Mouse (Mus musculus): Measurements from ENCODE around the gene Rlbp1. TPM values are rescaled to one million over a fixed set of nuclear protein-coding genes. Genes with fewer than 3 reads are reported as not detected.
A peak's percentile ranks its signal among the peaks of the same experiment; 100 is the strongest.

Gene Rlbp1
- polyA plus RNA-seq, 1 experiment from 2014 or later: 0.21 TPM

- no peaks in the 10 kb centered on the region; the same call in 1 of the 2 replicates for H3K4me1 ChIP-seq (ENCODE audit: insufficient read depth, low read depth, low read length)
- H3K4me3 ChIP-seq (ENCODE audit: low read depth, low read length): no peak overlapping the region
- no peak overlapping the region for H3K27ac ChIP-seq (ENCODE audit: low read length)
- no peak for ATAC-seq
- H3K4me2 ChIP-seq (replicated peaks; ENCODE audit: low read depth, low read length): no peak overlapping the region
- TF ChIP-seq EP300 (IDR thresholded peaks at IDR 0.05) (no peak), CTCF (IDR thresholded peaks at IDR 0.05) (no peak)
- no peak for DNase-seq (ENCODE audit: low spot score)
- no peaks in the 10 kb centered on the region for H3K9me3 ChIP-seq (ENCODE audit: low read length)
- no peaks in the 10 kb centered on the region for H3K27me3 ChIP-seq (replicated peaks; ENCODE audit: insufficient read depth, low read length)
- peaks cover 35% of the 10 kb centered on the region for H3K36me3 ChIP-seq (ENCODE audit: insufficient read depth, low read length)
- no peak overlapping the region for H3K9ac ChIP-seq (replicated peaks; ENCODE audit: low read depth)
- WGBS: 66% methylated on average over 3 of the region's 3 CpGs
Measured at GRCm38 (mm10) chr7:79359183-79359435, 27.7 kb downstream of the Rlbp1 start.

- Histone ChIP-seq H3K9me3 (ENCODE audit: low read length) (no peaks in the 10 kb centered on the region), H3K36me3 (ENCODE audit: insufficient read depth, low read length) (peaks cover 37% of the 10 kb centered on the region), H3K4me1 (ENCODE audit: insufficient read depth, low read depth, low read length) (no peaks in the 10 kb centered on the region; the same call in 1 of the 2 replicates), H3K9ac (replicated peaks; ENCODE audit: low read depth) (no peak overlapping the region), H3K27me3 (replicated peaks; ENCODE audit: insufficient read depth, low read length) (no peaks in the 10 kb centered on the region), H3K4me2 (replicated peaks; ENCODE audit: low read depth, low read length) (no peak overlapping the region), H3K4me3 (ENCODE audit: low read depth, low read length) (no peak overlapping the region), H3K27ac (ENCODE audit: low read length) (no peak overlapping the region)
- TF ChIP-seq EP300 (IDR thresholded peaks at IDR 0.05) (peak; percentile 69), CTCF (IDR thresholded peaks at IDR 0.05) (peak; percentile 20)
- ATAC-seq (peak; percentile 39), DNase-seq (ENCODE audit: low spot score) (peak; percentile 54)
- WGBS: 34% methylated on average over 15 of the region's 15 CpGs
Measured at GRCm38 (mm10) chr7:79358350-79359182, 28.3 kb downstream of the Rlbp1 start.

- peak; percentile 67 for ATAC-seq
- H3K9ac ChIP-seq (replicated peaks; ENCODE audit: low read depth): no peak overlapping the region
- no peak overlapping the region for H3K27ac ChIP-seq (ENCODE audit: low read length)
- H3K4me1 ChIP-seq (ENCODE audit: insufficient read depth, low read depth, low read length): no peaks in the 10 kb centered on the region
- no peak overlapping the region for H3K4me3 ChIP-seq (ENCODE audit: low read depth, low read length)
- H3K4me2 ChIP-seq (replicated peaks; ENCODE audit: low read depth, low read length): no peak overlapping the region
- 38% methylated on average over 12 of the region's 12 CpGs for WGBS
- no peaks in the 10 kb centered on the region for H3K9me3 ChIP-seq (ENCODE audit: low read length)
- peak; percentile 87 for DNase-seq (ENCODE audit: low spot score)
- H3K27me3 ChIP-seq (replicated peaks; ENCODE audit: insufficient read depth, low read length): no peaks in the 10 kb centered on the region
- TF ChIP-seq CTCF (IDR thresholded peaks at IDR 0.05) (peak; percentile 95), EP300 (IDR thresholded peaks at IDR 0.05) (no peak)
- H3K36me3 ChIP-seq (ENCODE audit: insufficient read depth, low read length): peaks cover 31% of the 10 kb centered on the region
Measured at GRCm38 (mm10) chr7:79349738-79350386, 37.0 kb downstream of the Rlbp1 start.

- Histone ChIP-seq H3K9me3 (ENCODE audit: low read length) (no peaks in the 10 kb centered on the region), H3K27me3 (replicated peaks; ENCODE audit: insufficient read depth, low read length) (no peaks in the 10 kb centered on the region), H3K4me1 (ENCODE audit: insufficient read depth, low read depth, low read length) (no peaks in the 10 kb centered on the region), H3K36me3 (ENCODE audit: insufficient read depth, low read length) (peaks cover 23% of the 10 kb centered on the region), H3K4me2 (replicated peaks; ENCODE audit: low read depth, low read length) (no peak overlapping the region), H3K27ac (ENCODE audit: low read length) (no peak overlapping the region), H3K4me3 (ENCODE audit: low read depth, low read length) (no peak overlapping the region), H3K9ac (replicated peaks; ENCODE audit: low read depth) (no peak overlapping the region)
- 83% methylated on average over 8 of the region's 8 CpGs for WGBS
- ATAC-seq (no peak), DNase-seq (ENCODE audit: low spot score) (no peak)
- TF ChIP-seq EP300 (IDR thresholded peaks at IDR 0.05) (no peak), CTCF (IDR thresholded peaks at IDR 0.05) (no peak)
Measured at GRCm38 (mm10) chr7:79348816-79349215, 38.0 kb downstream of the Rlbp1 start.

- Histone ChIP-seq H3K9ac (replicated peaks; ENCODE audit: low read depth) (no peak overlapping the region), H3K4me2 (replicated peaks; ENCODE audit: low read depth, low read length) (no peak overlapping the region), H3K4me3 (ENCODE audit: low read depth, low read length) (no peak overlapping the region), H3K36me3 (ENCODE audit: insufficient read depth, low read length) (peaks cover 17% of the 10 kb centered on the region; the same call in 1 of the 2 replicates), H3K9me3 (ENCODE audit: low read length) (no peaks in the 10 kb centered on the region), H3K27ac (ENCODE audit: low read length) (no peak overlapping the region), H3K4me1 (ENCODE audit: insufficient read depth, low read depth, low read length) (no peaks in the 10 kb centered on the region), H3K27me3 (replicated peaks; ENCODE audit: insufficient read depth, low read length) (no peaks in the 10 kb centered on the region)
- WGBS: 81% methylated on average over 13 of the region's 13 CpGs
- no peak for DNase-seq (ENCODE audit: low spot score)
- TF ChIP-seq CTCF (IDR thresholded peaks at IDR 0.05) (peak; percentile 34), EP300 (IDR thresholded peaks at IDR 0.05) (no peak)
- no peak for ATAC-seq
Measured at GRCm38 (mm10) chr7:79347108-79347813, 39.6 kb downstream of the Rlbp1 start.

GRCm38 (mm10) chr7:79346555-79347075, 40.2 kb downstream of the Rlbp1 start:
- H3K4me2 ChIP-seq (replicated peaks; ENCODE audit: low read depth, low read length): no peak overlapping the region
- ATAC-seq: no peak
- 72% methylated on average over 8 of the region's 8 CpGs for WGBS
- no peaks in the 10 kb centered on the region for H3K4me1 ChIP-seq (ENCODE audit: insufficient read depth, low read depth, low read length)
- no peak for DNase-seq (ENCODE audit: low spot score)
- no peaks in the 10 kb centered on the region for H3K9me3 ChIP-seq (ENCODE audit: low read length)
- no peak overlapping the region for H3K9ac ChIP-seq (replicated peaks; ENCODE audit: low read depth)
- H3K4me3 ChIP-seq (ENCODE audit: low read depth, low read length): no peak overlapping the region
- H3K27me3 ChIP-seq (replicated peaks; ENCODE audit: insufficient read depth, low read length): no peaks in the 10 kb centered on the region
- peaks cover 16% of the 10 kb centered on the region; the same call in 1 of the 2 replicates for H3K36me3 ChIP-seq (ENCODE audit: insufficient read depth, low read length)
- TF ChIP-seq EP300 (IDR thresholded peaks at IDR 0.05) (no peak), CTCF (IDR thresholded peaks at IDR 0.05) (no peak)
- no peak overlapping the region for H3K27ac ChIP-seq (ENCODE audit: low read length)
